Mouse (Mus musculus) fat pad, adult 2 months (tissue): Measurements from ENCODE around the gene Ankrd9.
A peak's percentile ranks its signal among the peaks of the same experiment; 100 is the strongest.

Experiments
- DNase-seq: peaks from one replicate; pipeline ENCODE4 v3.0.0-alpha.2; 2011; ENCODE audit warnings: low read depth, low spot score; ENCODE audit errors: extremely low read depth

Ankrd9 gene

GRCm38 (mm10) chr12:110978607-110979406 is at the start of gene Ankrd9:
TSS of gene Ankrd9 (minus strand) at chr12:110979040.
- peak; percentile 51 for DNase-seq

DNA sequence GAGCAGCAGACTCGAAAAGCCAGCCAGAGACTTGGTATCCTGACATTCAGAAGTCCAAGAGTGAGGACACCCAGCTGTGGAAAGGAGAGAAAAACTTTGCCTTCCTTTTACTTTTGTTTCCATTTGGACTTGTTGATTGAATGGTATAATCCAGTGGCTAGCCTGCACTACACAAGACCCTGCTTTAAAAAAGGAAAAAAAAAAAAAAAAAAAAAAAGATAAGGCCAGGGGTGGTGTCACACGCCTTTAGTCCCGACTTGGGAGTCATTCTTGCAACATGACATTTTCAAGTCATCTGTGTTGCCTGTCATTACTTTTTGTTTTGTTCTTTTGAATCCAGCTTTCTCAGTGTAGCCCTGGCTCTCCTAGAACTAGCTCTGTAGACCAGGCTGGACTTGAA is 42.7 kb upstream of the Ankrd9 start:
- no peak for DNase-seq

DNA sequence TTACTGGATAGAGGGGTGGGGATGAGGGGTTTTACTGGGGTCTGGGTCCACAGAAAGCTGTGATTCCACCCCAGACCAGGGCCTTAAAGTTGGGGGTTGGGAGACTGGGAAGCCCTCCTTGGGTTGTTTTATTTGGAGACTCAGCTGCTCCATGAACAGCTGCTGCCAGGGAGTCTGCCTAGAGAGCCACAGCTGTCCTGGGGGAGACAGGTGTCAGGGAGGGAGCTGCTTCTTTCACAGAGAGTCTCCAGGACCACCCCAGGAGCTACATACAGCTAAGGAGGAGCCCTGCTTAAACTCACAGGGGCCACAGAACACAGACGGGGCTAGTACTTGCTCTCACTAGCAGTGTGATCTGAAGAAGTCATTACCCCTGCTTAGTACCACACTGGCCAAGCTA is 42.3 kb upstream of the Ankrd9 start:
- no peak for DNase-seq

DNA sequence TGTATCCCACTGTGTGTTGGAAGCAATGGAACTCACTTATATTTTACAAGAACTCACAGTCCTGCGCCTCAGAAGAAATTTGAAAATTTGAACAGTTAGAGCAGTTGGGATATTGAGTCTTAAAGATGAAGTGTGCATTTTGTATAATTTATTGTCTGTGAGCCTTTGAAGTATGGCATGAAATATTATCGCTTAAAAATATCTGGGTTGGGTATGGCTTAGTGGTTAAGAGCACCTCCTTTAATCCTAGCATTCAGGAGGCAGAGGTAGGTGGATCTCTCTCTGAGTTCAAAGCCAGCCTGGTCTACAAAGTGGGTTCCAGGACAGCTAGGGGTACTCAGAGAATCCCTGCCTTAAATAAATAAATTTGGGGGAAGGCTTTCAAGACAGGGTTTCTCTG is 40.2 kb upstream of the Ankrd9 start:
- no peak for DNase-seq

- no peak for DNase-seq
These were observed 39.2 kb upstream of the Ankrd9 start for GRCm38 (mm10) chr12:111018068-111018467.

- DNase-seq: no peak
These were observed 38.0 kb upstream of the Ankrd9 start for GRCm38 (mm10) chr12:111016807-111017206.

GRCm38 (mm10) chr12:111009615-111010257 is 30.9 kb upstream of the Ankrd9 start:
- DNase-seq: no peak

DNA sequence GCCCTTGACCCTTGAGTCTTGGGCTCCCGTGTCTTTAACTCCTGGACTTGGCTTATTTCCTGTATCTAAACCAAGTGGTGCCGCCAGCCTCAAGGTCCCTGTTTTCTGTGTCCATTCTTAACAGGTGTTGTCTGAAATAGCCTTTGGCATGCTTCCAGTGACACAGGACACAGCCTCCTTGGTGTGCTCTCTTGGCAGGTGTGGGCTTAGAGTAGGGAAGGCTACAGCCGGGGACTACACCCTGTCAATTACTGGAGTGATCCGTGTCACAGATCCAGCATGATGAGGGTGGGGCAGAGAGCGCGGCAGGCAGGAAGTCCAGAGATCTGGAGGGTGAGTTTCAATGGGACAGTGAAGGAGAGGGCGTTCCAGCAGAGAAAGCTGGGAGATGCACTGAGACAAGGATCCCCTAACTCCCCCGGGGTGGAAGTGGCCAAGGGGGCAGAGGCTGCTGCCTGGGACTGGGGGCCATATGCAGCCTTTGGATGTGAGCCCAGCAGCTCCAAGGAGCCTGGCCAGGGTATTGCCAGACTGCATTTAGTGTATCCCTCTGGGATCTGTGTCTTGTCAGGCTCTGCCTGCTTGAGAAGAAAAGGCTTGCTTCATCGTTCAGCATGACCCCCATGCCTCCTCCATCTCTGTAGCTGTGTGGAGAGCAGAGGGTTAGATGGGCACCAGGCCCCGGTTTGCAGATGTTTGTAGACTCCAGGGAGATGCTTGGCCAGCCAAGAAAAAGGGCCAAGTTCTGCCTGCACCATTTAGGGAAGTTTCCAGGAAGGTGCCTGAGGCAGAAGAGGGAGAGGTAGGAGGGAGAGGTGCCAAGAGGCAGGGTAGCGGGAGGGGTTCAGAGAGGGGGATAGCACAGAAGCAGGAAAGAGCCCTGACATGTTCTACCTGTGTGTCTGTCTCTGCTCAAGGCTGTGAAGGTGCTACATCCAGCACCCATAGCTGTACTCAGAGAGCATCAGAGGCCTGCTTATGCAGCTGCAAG is 30.0 kb upstream of the Ankrd9 start:
- DNase-seq: no peak

- DNase-seq: no peak
These were observed 28.6 kb upstream of the Ankrd9 start for GRCm38 (mm10) chr12:111007134-111008103.

DNA sequence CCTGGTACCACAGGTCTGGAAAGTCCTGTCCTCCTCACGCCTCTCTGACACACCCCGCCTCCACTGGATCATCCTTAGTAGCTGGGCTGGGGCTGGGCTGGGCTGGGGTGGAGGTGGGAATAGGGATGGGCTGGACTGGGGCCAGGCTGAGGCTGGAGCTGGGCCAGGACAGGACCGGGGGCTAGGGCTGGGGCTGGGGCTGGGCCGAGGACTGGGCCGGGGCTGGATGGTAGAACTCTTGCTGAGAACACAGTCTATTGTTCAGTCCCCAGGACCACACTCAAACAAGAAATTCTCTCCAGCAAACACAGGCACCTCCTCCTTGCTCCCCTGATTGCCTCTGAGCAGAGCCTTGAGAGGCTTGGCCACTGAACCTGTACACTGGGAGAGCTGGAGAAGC is 27.5 kb upstream of the Ankrd9 start:
- no peak for DNase-seq

DNA sequence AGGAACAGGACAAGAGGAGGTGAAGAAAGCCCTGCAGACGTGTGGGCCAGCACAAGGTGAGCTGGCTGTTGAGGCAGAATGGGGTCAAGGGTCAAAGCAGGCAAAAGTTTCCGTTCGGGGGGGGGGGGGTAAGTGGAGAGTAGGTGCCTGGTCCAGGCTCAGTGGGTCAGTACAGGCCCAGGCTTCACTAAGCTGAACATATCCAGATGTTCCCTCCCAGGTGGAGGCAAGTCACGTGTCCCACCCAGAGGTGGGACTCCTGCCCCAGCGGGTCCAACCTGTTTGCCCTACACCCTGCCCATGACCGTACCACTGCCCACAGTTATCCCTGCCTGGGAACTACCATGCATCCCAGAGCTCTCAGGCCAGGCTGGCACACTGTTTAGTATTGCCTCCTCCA is 27.0 kb upstream of the Ankrd9 start:
- DNase-seq: no peak

- no peak for DNase-seq
These were observed 25.3 kb upstream of the Ankrd9 start for GRCm38 (mm10) chr12:111004142-111004541.

GRCm38 (mm10) chr12:111000956-111001355 is 22.1 kb upstream of the Ankrd9 start:
- DNase-seq: no peak

GRCm38 (mm10) chr12:110999820-111000219 is 21.0 kb upstream of the Ankrd9 start:
- no peak for DNase-seq

DNA sequence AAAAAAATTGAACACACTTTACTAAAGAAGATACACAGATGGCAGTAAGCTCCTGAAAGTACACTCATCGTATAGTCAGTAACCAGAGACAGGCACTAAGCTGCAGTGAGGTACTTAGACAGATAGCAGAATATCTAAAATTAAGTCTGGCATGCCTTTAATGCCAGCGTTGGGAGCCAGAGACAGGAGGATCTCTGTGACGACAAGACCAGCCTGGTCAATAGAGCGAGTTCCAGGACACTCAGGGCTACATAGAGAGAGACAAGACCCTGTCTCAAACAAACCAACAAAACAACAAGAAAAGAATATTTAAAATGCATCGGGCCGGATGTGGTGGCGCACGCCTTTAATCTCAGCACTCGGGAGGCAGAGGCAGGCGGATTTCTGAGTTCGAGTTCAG is 19.3 kb upstream of the Ankrd9 start:
- DNase-seq: no peak

DNA sequence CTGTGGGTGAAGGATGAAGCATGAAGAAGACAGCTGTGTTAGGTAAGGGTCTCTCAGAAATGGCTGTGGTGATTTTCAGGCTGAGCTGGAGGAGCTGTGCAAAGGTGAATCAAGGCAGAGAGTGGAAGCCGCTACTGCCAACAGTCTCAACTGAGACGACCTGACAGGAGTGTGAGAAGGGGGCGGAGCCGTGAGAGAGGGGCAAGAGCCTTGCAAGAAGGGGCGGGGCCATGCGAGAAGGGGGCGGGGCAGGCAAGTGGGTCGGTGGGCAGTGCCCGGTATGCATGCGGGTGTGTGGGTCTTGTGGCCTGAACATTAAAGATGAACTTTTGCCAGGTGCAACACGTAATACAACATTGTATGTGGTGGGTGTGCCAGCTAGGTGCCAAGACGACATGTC is 15.8 kb upstream of the Ankrd9 start:
- DNase-seq: no peak

GRCm38 (mm10) chr12:110993226-110993625 is 14.4 kb upstream of the Ankrd9 start:
- no peak for DNase-seq

- DNase-seq: no peak
These were observed 13.9 kb upstream of the Ankrd9 start for GRCm38 (mm10) chr12:110992771-110993170.

GRCm38 (mm10) chr12:110992128-110992553 is 13.3 kb upstream of the Ankrd9 start:
- no peak for DNase-seq
